13 mouse cellular contexts compared by ENCODE assay signal in the genomic region with DNA sequence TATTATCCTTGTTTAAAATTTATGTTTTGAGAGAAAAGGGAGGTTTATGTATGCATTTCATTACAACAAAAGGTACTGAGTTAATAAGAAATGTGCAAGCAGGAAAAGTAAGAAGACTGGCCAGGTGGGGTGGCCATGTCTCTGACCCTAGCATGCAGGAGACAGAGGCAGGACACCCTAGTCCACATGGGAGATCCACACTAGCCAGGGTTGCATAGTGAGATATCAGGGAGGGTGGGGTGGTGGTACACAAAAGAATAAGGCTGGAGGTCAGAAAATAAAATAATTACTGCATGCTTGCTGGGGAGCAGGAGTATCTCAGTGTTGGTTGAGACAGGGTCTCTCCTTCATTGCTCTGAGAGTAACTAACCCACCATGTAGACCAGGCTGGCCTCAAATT.
DNase-seq lines count a peak whose midpoint lies in the region; ATAC-seq and TF ChIP-seq lines count a peak whose summit lies in the region.
"Had no signal": no experiment of that assay in that cellular context is flagged by ENCODE, and none has a peak within 500 bp of the region (broad histone marks: within the 10 kb centered on the region; RNA-seq: fewer than 3 reads in every experiment).

No protein-coding gene starts in this region.

- no peaks in the 10 kb centered on the region for H3K9me3 ChIP-seq in heart, postnatal 0 days (replicated peaks; ENCODE audit: control insufficient read depth, low read length)
- no peaks in the 10 kb centered on the region for H3K9me3 ChIP-seq in forebrain, embryonic 14.5 days (replicated peaks; ENCODE audit: control insufficient read depth, low read length)
- H3K9me3 ChIP-seq in forebrain, embryonic 16.5 days (ENCODE audit: control insufficient read depth, low read length) = no peaks in the 10 kb centered on the region
- H3K9me3 ChIP-seq in midbrain, embryonic 15.5 days = no peaks in the 10 kb centered on the region
- H3K9me3 ChIP-seq: limb, embryonic 15.5 days had no signal

- H3K36me3 ChIP-seq in heart, postnatal 0 days (replicated peaks; ENCODE audit: control insufficient read depth, insufficient read depth, low read length) = no peaks in the 10 kb centered on the region
- H3K36me3 ChIP-seq in forebrain, embryonic 14.5 days (ENCODE audit: control insufficient read depth, insufficient read depth, low read length) = no peaks in the 10 kb centered on the region
- H3K36me3 ChIP-seq in forebrain, embryonic 16.5 days (ENCODE audit: control insufficient read depth, insufficient read depth) = no peaks in the 10 kb centered on the region
- no peaks in the 10 kb centered on the region for H3K36me3 ChIP-seq in midbrain, embryonic 15.5 days (replicated peaks)
- H3K36me3 ChIP-seq: limb, embryonic 15.5 days had no signal

- peaks cover 24% of the 10 kb centered on the region for H3K4me1 ChIP-seq in heart, postnatal 0 days (ENCODE audit: control insufficient read depth, insufficient read depth)
- peaks cover 35% of the 10 kb centered on the region for H3K4me1 ChIP-seq in forebrain, embryonic 14.5 days (ENCODE audit: control insufficient read depth, insufficient read depth, low read length)
- peaks cover 39% of the 10 kb centered on the region for H3K4me1 ChIP-seq in forebrain, embryonic 16.5 days (replicated peaks; ENCODE audit: control insufficient read depth, insufficient read depth, low read length)
- H3K4me1 ChIP-seq in midbrain, embryonic 15.5 days = peaks cover 42% of the 10 kb centered on the region

- H3K27ac ChIP-seq in heart, postnatal 0 days (ENCODE audit: low read depth) = peak overlapping the region; percentile 68; the same call in 1 of the 2 replicates
- H3K27ac ChIP-seq in forebrain, embryonic 14.5 days (ENCODE audit: low read depth, low read length) = peak overlapping the region; percentile 80; the same call in 1 of the 2 replicates
- peak overlapping the region; percentile 72 for H3K27ac ChIP-seq in forebrain, embryonic 16.5 days (ENCODE audit: low read length)
- peak overlapping the region; percentile 82 for H3K27ac ChIP-seq in midbrain, embryonic 15.5 days
- H3K27ac ChIP-seq: limb, embryonic 15.5 days had no signal

- no peak for TF ChIP-seq EP300 in heart, postnatal 0 days (IDR thresholded peaks at IDR 0.05; ENCODE audit: low read depth)

- no peak overlapping the region for H3K4me3 ChIP-seq in heart, postnatal 0 days (ENCODE audit: low read depth, low read length)
- H3K4me3 ChIP-seq in forebrain, embryonic 14.5 days (ENCODE audit: low read depth, low read length) = no peak overlapping the region
- H3K4me3 ChIP-seq in forebrain, embryonic 16.5 days (replicated peaks; ENCODE audit: low read length) = no peak overlapping the region
- no peak overlapping the region for H3K4me3 ChIP-seq in midbrain, embryonic 15.5 days
- H3K4me3 ChIP-seq: limb, embryonic 15.5 days had no signal

- H3K27me3 ChIP-seq in heart, postnatal 0 days (ENCODE audit: control insufficient read depth, insufficient read depth, low read length) = no peaks in the 10 kb centered on the region
- H3K27me3 ChIP-seq in forebrain, embryonic 14.5 days (replicated peaks; ENCODE audit: control insufficient read depth, insufficient read depth, low read length) = no peaks in the 10 kb centered on the region
- no peaks in the 10 kb centered on the region for H3K27me3 ChIP-seq in forebrain, embryonic 16.5 days (replicated peaks; ENCODE audit: control insufficient read depth, insufficient read depth, low read length)
- no peaks in the 10 kb centered on the region for H3K27me3 ChIP-seq in midbrain, embryonic 15.5 days (replicated peaks)
- H3K27me3 ChIP-seq: limb, embryonic 15.5 days had no signal

- ATAC-seq in heart, postnatal 0 days (ENCODE audit: insufficient read depth, low read depth) = no peak
- ATAC-seq in forebrain, embryonic 14.5 days = no peak
- no peak for ATAC-seq in forebrain, embryonic 16.5 days
- no peak for ATAC-seq in midbrain, embryonic 15.5 days (replicated peaks)

- no peak overlapping the region for H3K9ac ChIP-seq in heart, postnatal 0 days (replicated peaks; ENCODE audit: low read depth, low read length)
- no peak overlapping the region for H3K9ac ChIP-seq in forebrain, embryonic 14.5 days (ENCODE audit: low read length)
- no peak overlapping the region for H3K9ac ChIP-seq in forebrain, embryonic 16.5 days (replicated peaks; ENCODE audit: low read depth, low read length)
- no peak overlapping the region for H3K9ac ChIP-seq in midbrain, embryonic 15.5 days
- H3K9ac ChIP-seq: limb, embryonic 15.5 days had no signal

- DNase-seq in heart, postnatal 0 days (ENCODE audit: low spot score) = no peak
- DNase-seq in heart, adult 18-20 months = no peak
- DNase-seq in forebrain, embryonic 14.5 days (ENCODE audit: low spot score) = no peak
- no peak for DNase-seq in adrenal gland, postnatal 14 days
- no peak for DNase-seq in liver
- DNase-seq: cerebellum, adult 9-10 months; gastrocnemius, postnatal 25 days; kidney, adult 8-10 months; kidney, postnatal 14 days; thymus, adult 2 months had no signal

- TF ChIP-seq CTCF in heart, postnatal 0 days (IDR thresholded peaks at IDR 0.05; ENCODE audit: low read depth) = no peak

- no peak overlapping the region for H3K4me2 ChIP-seq in heart, postnatal 0 days (ENCODE audit: low read depth, low read length)
- no peak overlapping the region for H3K4me2 ChIP-seq in forebrain, embryonic 14.5 days (ENCODE audit: low read length)
- H3K4me2 ChIP-seq in forebrain, embryonic 16.5 days (ENCODE audit: low read length) = no peak overlapping the region
- no peak overlapping the region for H3K4me2 ChIP-seq in midbrain, embryonic 15.5 days
- H3K4me2 ChIP-seq: limb, embryonic 15.5 days had no signal
